In genomic region chr9:66350788-66351430, GRCm38 (mm10) we compare ENCODE assay signal across 8 mouse cellular contexts. TPM values are rescaled to one million over a fixed set of nuclear protein-coding genes. Genes with fewer than 3 reads are reported as not detected.
DNase-seq lines count a peak whose midpoint lies in the region; ATAC-seq and TF ChIP-seq lines count a peak whose summit lies in the region.

No protein-coding gene starts in this region.

- H3K4me2 ChIP-seq in limb, embryonic 12.5 days, result peak overlapping the region; percentile 78
- peak overlapping the region; percentile 87 for H3K4me2 ChIP-seq in neural tube, embryonic 13.5 days

- TF ChIP-seq POLR2A in bone marrow macrophage, adult 2 months (IDR thresholded peaks at IDR 0.05; ENCODE audit: borderline replicate concordance, low read depth, low read length), result no peak

- ATAC-seq in limb, embryonic 12.5 days (ENCODE audit: insufficient number of reproducible peaks, insufficient read depth, low FRiP score, low TSS enrichment, low read depth), result peak; percentile 62
- ATAC-seq in neural tube, embryonic 13.5 days (ENCODE audit: low read depth), result peak; percentile 81
- no peak for ATAC-seq in megakaryocyte progenitor cell, adult 5-6 weeks (replicated peaks; ENCODE audit: poor library complexity)

- no peaks in the 10 kb centered on the region for H3K9me3 ChIP-seq in limb, embryonic 12.5 days
- H3K9me3 ChIP-seq in neural tube, embryonic 13.5 days, result no peaks in the 10 kb centered on the region

- peak overlapping the region; percentile 92 for H3K4me3 ChIP-seq in bone marrow macrophage, adult 2 months (ENCODE audit: insufficient read depth, low read length)
- H3K4me3 ChIP-seq in limb, embryonic 12.5 days (replicated peaks), result peak overlapping the region; percentile 91
- peak overlapping the region; percentile 99 for H3K4me3 ChIP-seq in neural tube, embryonic 13.5 days

- WGBS in limb, embryonic 12.5 days, result 2% methylated on average over 32 of the region's 32 CpGs
- WGBS in neural tube, embryonic 13.5 days, result 1% methylated on average over 30 of the region's 32 CpGs

- H3K4me1 ChIP-seq in bone marrow macrophage, adult 2 months (ENCODE audit: control insufficient read depth, insufficient read depth, low read length), result peaks cover 22% of the 10 kb centered on the region
- peaks cover 10% of the 10 kb centered on the region for H3K4me1 ChIP-seq in limb, embryonic 12.5 days (replicated peaks)
- H3K4me1 ChIP-seq in neural tube, embryonic 13.5 days (replicated peaks), result peaks cover 28% of the 10 kb centered on the region

- peak overlapping the region; percentile 95 for H3K9ac ChIP-seq in limb, embryonic 12.5 days (replicated peaks)
- H3K9ac ChIP-seq in neural tube, embryonic 13.5 days, result peak overlapping the region; percentile 98

- no peaks in the 10 kb centered on the region for H3K36me3 ChIP-seq in limb, embryonic 12.5 days
- no peaks in the 10 kb centered on the region for H3K36me3 ChIP-seq in neural tube, embryonic 13.5 days

- peak; percentile 25 for DNase-seq in heart, adult 8-10 months (ENCODE audit: low spot score)
- no peak for DNase-seq in heart, postnatal 10 days
- peak; percentile 14 for DNase-seq in 3T3-L1 (ENCODE audit: low read depth, low spot score)
- peak; percentile 30 to 40 for DNase-seq in frontal cortex, postnatal 36 days (ENCODE audit: low spot score in 2 of 2)

- no peaks in the 10 kb centered on the region for H3K27me3 ChIP-seq in limb, embryonic 12.5 days
- H3K27me3 ChIP-seq in neural tube, embryonic 13.5 days, result no peaks in the 10 kb centered on the region

- H3K27ac ChIP-seq in bone marrow macrophage, adult 2 months (ENCODE audit: insufficient read depth, low read depth, low read length), result peak overlapping the region; percentile 78
- H3K27ac ChIP-seq in limb, embryonic 12.5 days, result peak overlapping the region; percentile 93
- peak overlapping the region; percentile 99 for H3K27ac ChIP-seq in neural tube, embryonic 13.5 days (replicated peaks)

- intact Hi-C loops in heart, postnatal 10 days (cut with DNase I), result loop anchor here (5.0 kb wide), 1 partner anchor 69 kb away; no protein-coding TSS in a partner anchor

- no peak for TF ChIP-seq CTCF in bone marrow macrophage, adult 2 months (IDR thresholded peaks at IDR 0.05; ENCODE audit: low read depth, low read length)

RNA-seq across cellular contexts. Expression of gene Herc1, which starts 0.7 kb away (rescaled TPM):
- 10 to 100 TPM; 34.4 to 40.0 (median 35.8) TPM for total RNA-seq in heart, adult 8-10 months (2022)
- 10 to 100 TPM; 48.3 to 50.4 TPM for total RNA-seq in heart, postnatal 10 days (2021)
- polyA plus RNA-seq in bone marrow macrophage, adult 2 months (2012; ENCODE audit: insufficient read depth, insufficient read length, missing spikeins), result 37.4 and 45.5 TPM in 2 replicates
- 27.4 and 30.3 TPM in 2 replicates for polyA plus RNA-seq in limb, embryonic 12.5 days (2016; fragmentation: Nextera tagmentation; extraction: Ambion mirVana)
- 41.4 and 42.5 TPM in 2 replicates for polyA plus RNA-seq in neural tube, embryonic 13.5 days (2015; fragmentation: Nextera tagmentation; extraction: Ambion mirVana)
- 33.4 and 39.9 TPM in 2 replicates for total RNA-seq in megakaryocyte progenitor cell, adult 5-6 weeks (2015)
- 41.7 and 60.1 TPM in 2 replicates for total RNA-seq in megakaryocyte progenitor cell, adult 5-6 weeks (2017)

Comparison
In these comparisons a context has a peak if more than half of its experiments do, and no peak if none do; other contexts are left out.
1. DNase-seq: peak in heart, adult 8-10 months (single experiment), 3T3-L1 (single experiment) and frontal cortex, postnatal 36 days (2 of 2); none in heart, postnatal 10 days (0 of 2).
2. Peak in every context shown above with its lines, with median percentiles within 50 percentile points of each other: H3K27ac ChIP-seq and H3K4me3 ChIP-seq.